Mouse (Mus musculus) embryonic facial prominence, embryonic 14.5 days (tissue): ENCODE measurements at regions not wholly inside any gene's neighbourhood (a gene's known extent, or its start where the extent isn't known, plus 50 kb on each side); places are given as distances from the start of the nearest gene placed in this dataset.

ENCODE experiments used
- ATAC-seq: fragments of 200-750 bp; cut with Nextera tagmentation; 2 replicates; pipeline ENCODE4 v1.8.0; 2017; ENCODE audit warnings: low read depth, moderate number of reproducible peaks, moderate TSS enrichment
- DNase-seq: peaks from one replicate; pipeline ENCODE4 v3.0.0-alpha.2; 2015; ENCODE audit warnings: low spot score
- H3K27ac ChIP-seq: fragments of 300-500 bp; sonication (generic); replicated peaks from 2 replicates; pipeline ENCODE4 v1.5.1; 2014; ENCODE audit warnings: low read depth, mild to moderate bottlenecking, low read length, moderate library complexity
- H3K27me3 ChIP-seq: fragments of 300-500 bp; sonication (generic); replicated peaks from 2 replicates; pipeline ENCODE4 v1.6.1; 2014; ENCODE audit warnings: low read length; ENCODE audit not compliant: control insufficient read depth, insufficient read depth
- H3K36me3 ChIP-seq: fragments of 300-500 bp; sonication (generic); 2 replicates; pipeline ENCODE4 v1.6.1; 2014; ENCODE audit warnings: low read length, mixed read lengths; ENCODE audit not compliant: control insufficient read depth, insufficient read depth
- H3K4me1 ChIP-seq: fragments of 300-500 bp; sonication (generic); 2 replicates; pipeline ENCODE4 v1.6.1; 2014; ENCODE audit warnings: antibody characterized with exemption, low read length; ENCODE audit not compliant: control insufficient read depth, insufficient read depth
- H3K4me2 ChIP-seq: fragments of 300-500 bp; sonication (generic); 2 replicates; pipeline ENCODE4 v1.6.1; 2014; ENCODE audit warnings: low read depth, mild to moderate bottlenecking, low read length, moderate library complexity, mixed read lengths
- H3K4me3 ChIP-seq: fragments of 300-500 bp; sonication (generic); 2 replicates; pipeline ENCODE4 v1.5.1; 2014; ENCODE audit warnings: low read depth, mild to moderate bottlenecking, low read length
- H3K9ac ChIP-seq: fragments of 300-500 bp; sonication (generic); 2 replicates; pipeline ENCODE4 v1.6.1; 2014; ENCODE audit warnings: low read depth, mild to moderate bottlenecking, low read length, moderate library complexity, mixed read lengths
- H3K9me3 ChIP-seq: fragments of 300-500 bp; sonication (generic); 2 replicates; pipeline ENCODE4 v1.6.1; 2016; ENCODE audit warnings: low read length; ENCODE audit not compliant: control insufficient read depth
- WGBS: fragments of 180-500 bp; shearing (Covaris S2); extraction: QIAGEN DNeasy Blood & Tissue Kit; methylation state at CpG from one replicate; pipeline ENCODE4 v1.1.7; 2014; 5-methylcytosine and 5-hydroxymethylcytosine counted together

- Histone ChIP-seq H3K4me1 (peaks cover 72% of the 10 kb centered on the region), H3K4me2 (no peak overlapping the region), H3K9me3 (no peaks in the 10 kb centered on the region), H3K36me3 (no peaks in the 10 kb centered on the region), H3K9ac (0 out of 2 replicates have a peak overlapping the region, but pooled peaks have one; percentile 10), H3K27ac (peak overlapping the region; percentile 89), H3K27me3 (no peaks in the 10 kb centered on the region), H3K4me3 (no peak overlapping the region)
- DNase-seq = peak; percentile 84
- peak; percentile 35; the same call in 1 of the 2 replicates for ATAC-seq
- 91% methylated on average over 3 of the region's 3 CpGs for WGBS
Measured at GRCm38 (mm10) chr12:79969346-79970226, 143.2 kb downstream of the Zfp36l1 start.

GRCm38 (mm10) chr12:79968676-79969075 is 144.1 kb downstream of the Zfp36l1 start:
- H3K4me1 ChIP-seq = peaks cover 66% of the 10 kb centered on the region
- no peaks in the 10 kb centered on the region for H3K9me3 ChIP-seq
- H3K27me3 ChIP-seq = no peaks in the 10 kb centered on the region
- H3K9ac ChIP-seq = no peak overlapping the region
- peak overlapping the region; percentile 89 for H3K27ac ChIP-seq
- 72% methylated on average over 3 of the region's 3 CpGs for WGBS
- DNase-seq (no peak), ATAC-seq (no peak)
- no peaks in the 10 kb centered on the region for H3K36me3 ChIP-seq
- no peak overlapping the region for H3K4me3 ChIP-seq
- H3K4me2 ChIP-seq = no peak overlapping the region

GRCm38 (mm10) chr12:79967491-79968255 is 145.1 kb downstream of the Zfp36l1 start:
- no peak overlapping the region for H3K4me3 ChIP-seq
- no peak overlapping the region for H3K9ac ChIP-seq
- DNase-seq = no peak
- H3K27me3 ChIP-seq = no peaks in the 10 kb centered on the region
- WGBS = 64% methylated on average over 11 of the region's 11 CpGs
- H3K4me1 ChIP-seq = peaks cover 65% of the 10 kb centered on the region
- peak overlapping the region; percentile 56; the same call in 1 of the 2 replicates for H3K27ac ChIP-seq
- no peaks in the 10 kb centered on the region for H3K36me3 ChIP-seq
- no peak overlapping the region for H3K4me2 ChIP-seq
- no peaks in the 10 kb centered on the region for H3K9me3 ChIP-seq
- ATAC-seq = no peak

- peak overlapping the region; percentile 89 for H3K27ac ChIP-seq
- H3K4me1 ChIP-seq = peaks cover 67% of the 10 kb centered on the region
- 49% methylated on average over 12 of the region's 12 CpGs for WGBS
Measured at GRCm38 (mm10) chr12:79966621-79967490, 146.0 kb downstream of the Zfp36l1 start.

GRCm38 (mm10) chr12:79966289-79966615 is 146.6 kb downstream of the Zfp36l1 start:
- H3K27me3 ChIP-seq = no peaks in the 10 kb centered on the region
- H3K36me3 ChIP-seq = no peaks in the 10 kb centered on the region
- H3K4me3 ChIP-seq = peak overlapping the region; percentile 40; the same call in 1 of the 2 replicates
- peaks cover 61% of the 10 kb centered on the region for H3K4me1 ChIP-seq
- H3K27ac ChIP-seq = peak overlapping the region; percentile 89
- ATAC-seq (no peak), DNase-seq (no peak)
- 40% methylated on average over 6 of the region's 6 CpGs for WGBS
- no peaks in the 10 kb centered on the region for H3K9me3 ChIP-seq
- H3K9ac ChIP-seq = peak overlapping the region; percentile 71
- peak overlapping the region; percentile 70 for H3K4me2 ChIP-seq

More at GRCm38 (mm10) chr12:79966621-79967490, 146.0 kb downstream of the Zfp36l1 start:
- no peak for DNase-seq
- ATAC-seq = no peak
- no peaks in the 10 kb centered on the region for H3K9me3 ChIP-seq
- H3K9ac ChIP-seq = no peak overlapping the region
- H3K4me3 ChIP-seq = no peak overlapping the region
- no peaks in the 10 kb centered on the region for H3K36me3 ChIP-seq
- H3K27me3 ChIP-seq = no peaks in the 10 kb centered on the region
- no peak overlapping the region for H3K4me2 ChIP-seq

GRCm38 (mm10) chr12:79965471-79966288 is 147.1 kb downstream of the Zfp36l1 start:
- H3K27me3 ChIP-seq = no peaks in the 10 kb centered on the region
- H3K9me3 ChIP-seq = no peaks in the 10 kb centered on the region
- ATAC-seq = peak; percentile 70
- DNase-seq = peak; percentile 85
- H3K4me2 ChIP-seq = peak overlapping the region; percentile 70
- no peaks in the 10 kb centered on the region for H3K36me3 ChIP-seq
- peaks cover 56% of the 10 kb centered on the region for H3K4me1 ChIP-seq
- peak overlapping the region; percentile 71 for H3K9ac ChIP-seq
- peak overlapping the region; percentile 40 for H3K4me3 ChIP-seq
- 2% methylated on average over 46 of the region's 46 CpGs for WGBS
- H3K27ac ChIP-seq = peak overlapping the region; percentile 89

GRCm38 (mm10) chr12:79963443-79964025 is 149.3 kb downstream of the Zfp36l1 start:
- Histone ChIP-seq H3K27me3 (no peaks in the 10 kb centered on the region), H3K9me3 (no peaks in the 10 kb centered on the region), H3K4me3 (no peak overlapping the region), H3K4me2 (no peak overlapping the region), H3K27ac (0 out of 2 replicates have a peak overlapping the region, but pooled peaks have one; percentile 7), H3K9ac (no peak overlapping the region), H3K36me3 (no peaks in the 10 kb centered on the region), H3K4me1 (peaks cover 35% of the 10 kb centered on the region)
- 67% methylated on average over 9 of the region's 9 CpGs for WGBS
- no peak for DNase-seq
- no peak for ATAC-seq
